ENCODE assay signal across 8 mouse cellular contexts in genomic region chr2:127208452-127208769, GRCm38 (mm10). TPM values are rescaled to one million over a fixed set of nuclear protein-coding genes. Genes with fewer than 3 reads are reported as not detected.
A peak's percentile ranks its signal among the peaks of the same experiment; 100 is the strongest.
DNase-seq lines count a peak whose midpoint lies in the region; ATAC-seq and TF ChIP-seq lines count a peak whose summit lies in the region.

No protein-coding gene starts in this region.

- H3K9ac ChIP-seq in heart, embryonic 13.5 days = peak overlapping the region; percentile 93
- H3K9ac ChIP-seq in ES-Bruce4 (ENCODE audit: low read depth, poor library complexity, severe bottlenecking) = peak overlapping the region; percentile 83
- H3K9ac ChIP-seq in forebrain, embryonic 15.5 days (replicated peaks) = peak overlapping the region; percentile 73
- H3K9ac ChIP-seq in liver, embryonic 16.5 days (ENCODE audit: low read depth, low read length) = peak overlapping the region; percentile 90

- DNase-seq in heart, postnatal 4 days = no peak
- DNase-seq in Muller cell, postnatal 12 days (ENCODE audit: inconsistent ontology term) = no peak
- DNase-seq in B cell, adult 2 months = no peak
- no peak for DNase-seq in ovary, postnatal 14 days (ENCODE audit: low spot score)

- TF ChIP-seq EP300 in ES-Bruce4 (IDR thresholded peaks at IDR 0.05; ENCODE audit: insufficient read depth, low read depth, low read length) = no peak

- H3K9me3 ChIP-seq in heart, embryonic 13.5 days = no peaks in the 10 kb centered on the region
- H3K9me3 ChIP-seq in ES-Bruce4 (replicated peaks; ENCODE audit: control insufficient read depth, insufficient read depth, low read length, poor library complexity, severe bottlenecking) = no peaks in the 10 kb centered on the region
- no peaks in the 10 kb centered on the region for H3K9me3 ChIP-seq in forebrain, embryonic 15.5 days
- no peaks in the 10 kb centered on the region for H3K9me3 ChIP-seq in liver, embryonic 16.5 days (replicated peaks; ENCODE audit: control insufficient read depth, low read length)

- TF ChIP-seq POLR2A in ES-Bruce4 (IDR thresholded peaks at IDR 0.05; ENCODE audit: insufficient read depth, low read length) = no peak

- 0% methylated on average over 17 of the region's 17 CpGs for WGBS in heart, embryonic 13.5 days
- WGBS in forebrain, embryonic 15.5 days = under 1% methylated on average over 17 of the region's 17 CpGs
- WGBS in liver, embryonic 16.5 days (ENCODE audit: insufficient replicate concordance) = under 1% methylated on average over 17 of the region's 17 CpGs

- H3K36me3 ChIP-seq in heart, embryonic 13.5 days = peaks cover 37% of the 10 kb centered on the region
- H3K36me3 ChIP-seq in ES-Bruce4 (ENCODE audit: control insufficient read depth, insufficient read depth, low read length, poor library complexity, severe bottlenecking) = peaks cover 29% of the 10 kb centered on the region
- H3K36me3 ChIP-seq in forebrain, embryonic 15.5 days = peaks cover 31% of the 10 kb centered on the region
- peaks cover 18% of the 10 kb centered on the region for H3K36me3 ChIP-seq in liver, embryonic 16.5 days (ENCODE audit: control insufficient read depth, insufficient read depth)

- peaks cover 20% of the 10 kb centered on the region for H3K4me1 ChIP-seq in heart, embryonic 13.5 days
- no peaks in the 10 kb centered on the region for H3K4me1 ChIP-seq in ES-Bruce4 (ENCODE audit: control insufficient read depth, insufficient read depth, low read length)
- peaks cover 17% of the 10 kb centered on the region for H3K4me1 ChIP-seq in forebrain, embryonic 15.5 days
- peaks cover 14% of the 10 kb centered on the region for H3K4me1 ChIP-seq in liver, embryonic 16.5 days (ENCODE audit: control insufficient read depth, low read depth, low read length)

- peak overlapping the region; percentile 95 for H3K4me3 ChIP-seq in heart, embryonic 13.5 days
- H3K4me3 ChIP-seq in ES-Bruce4 (ENCODE audit: low read depth, low read length) = peak overlapping the region; percentile 78
- H3K4me3 ChIP-seq in forebrain, embryonic 15.5 days = peak overlapping the region; percentile 70
- peak overlapping the region; percentile 90 for H3K4me3 ChIP-seq in liver, embryonic 16.5 days (ENCODE audit: low read depth, low read length)

- peak overlapping the region; percentile 72 for H3K27ac ChIP-seq in heart, embryonic 13.5 days (replicated peaks)
- H3K27ac ChIP-seq in ES-Bruce4 (ENCODE audit: insufficient read depth, low read length) = peak overlapping the region; percentile 12; the same call in 1 of the 2 replicates
- peak overlapping the region; percentile 61; the same call in 1 of the 2 replicates for H3K27ac ChIP-seq in forebrain, embryonic 15.5 days (replicated peaks)
- peak overlapping the region; percentile 84 for H3K27ac ChIP-seq in liver, embryonic 16.5 days (ENCODE audit: low read length)

- H3K4me2 ChIP-seq in heart, embryonic 13.5 days = peak overlapping the region; percentile 91
- peak overlapping the region; percentile 65 for H3K4me2 ChIP-seq in forebrain, embryonic 15.5 days (replicated peaks)
- peak overlapping the region; percentile 85 for H3K4me2 ChIP-seq in liver, embryonic 16.5 days (ENCODE audit: low read depth, low read length)

- no peak for TF ChIP-seq CTCF in ES-Bruce4 (IDR thresholded peaks at IDR 0.05; ENCODE audit: low read depth, low read length)

- ATAC-seq in heart, embryonic 13.5 days (ENCODE audit: extremely low read depth, insufficient number of reproducible peaks, low FRiP score, low TSS enrichment) = no peak
- no peak for ATAC-seq in forebrain, embryonic 15.5 days (replicated peaks)
- no peak for ATAC-seq in liver, embryonic 16.5 days (ENCODE audit: low read depth)

- H3K27me3 ChIP-seq in heart, embryonic 13.5 days (replicated peaks) = no peaks in the 10 kb centered on the region
- H3K27me3 ChIP-seq in ES-Bruce4 (ENCODE audit: control insufficient read depth, insufficient read depth, low read length, poor library complexity, severe bottlenecking) = no peaks in the 10 kb centered on the region
- H3K27me3 ChIP-seq in forebrain, embryonic 15.5 days = no peaks in the 10 kb centered on the region
- no peaks in the 10 kb centered on the region for H3K27me3 ChIP-seq in liver, embryonic 16.5 days (ENCODE audit: control insufficient read depth, insufficient read depth, low read depth, low read length)

RNA-seq across cellular contexts. Expression of gene Snrnp200, which starts 0.2 kb away (rescaled TPM):
- polyA plus RNA-seq in heart, embryonic 13.5 days (2015; fragmentation: Nextera tagmentation; extraction: Ambion mirVana) = 35.2 and 38.0 TPM in 2 replicates
- 10 to 100 TPM; 72.0 to 73.4 TPM for total RNA-seq in heart, postnatal 4 days (2021)
- 137 and 143 TPM in 2 replicates for polyA plus RNA-seq in ES-Bruce4 (2011; ENCODE audit: insufficient read depth, insufficient read length, low read depth, missing spikeins)
- polyA plus RNA-seq in forebrain, embryonic 15.5 days (2015; fragmentation: Nextera tagmentation; extraction: Ambion mirVana) = 57.0 and 59.8 TPM in 2 replicates
- 23.3 and 28.2 TPM in 2 replicates for polyA plus RNA-seq in liver, embryonic 16.5 days (2015; fragmentation: Nextera tagmentation; extraction: Ambion mirVana)

RNA-seq across cellular contexts. Expression of gene 1810024B03Rik, which starts 0.3 kb away (rescaled TPM):
- polyA plus RNA-seq in heart, embryonic 13.5 days (2015; fragmentation: Nextera tagmentation; extraction: Ambion mirVana) = 1.1 and 1.4 TPM in 2 replicates
- total RNA-seq in heart, postnatal 4 days (2021) = under 1 TPM; 0.45 to 0.50 TPM
- polyA plus RNA-seq in ES-Bruce4 (2011; ENCODE audit: insufficient read depth, insufficient read length, low read depth, missing spikeins) = 1.9 and 2.4 TPM in 2 replicates
- polyA plus RNA-seq in forebrain, embryonic 15.5 days (2015; fragmentation: Nextera tagmentation; extraction: Ambion mirVana) = 1.3 and 1.7 TPM in 2 replicates
- 0.68 and 0.70 TPM in 2 replicates for polyA plus RNA-seq in liver, embryonic 16.5 days (2015; fragmentation: Nextera tagmentation; extraction: Ambion mirVana)

RNA-seq across cellular contexts. Expression of gene Ciao1, which starts 39.2 kb away (rescaled TPM):
- polyA plus RNA-seq in heart, embryonic 13.5 days (2015; fragmentation: Nextera tagmentation; extraction: Ambion mirVana) = 48.4 and 55.5 TPM in 2 replicates
- 10 to 100 TPM; 48.9 to 49.4 TPM for total RNA-seq in heart, postnatal 4 days (2021)
- polyA plus RNA-seq in ES-Bruce4 (2011; ENCODE audit: insufficient read depth, insufficient read length, low read depth, missing spikeins) = 43.7 and 53.8 TPM in 2 replicates
- 67.6 and 70.0 TPM in 2 replicates for polyA plus RNA-seq in forebrain, embryonic 15.5 days (2015; fragmentation: Nextera tagmentation; extraction: Ambion mirVana)
- 34.7 and 39.8 TPM in 2 replicates for polyA plus RNA-seq in liver, embryonic 16.5 days (2015; fragmentation: Nextera tagmentation; extraction: Ambion mirVana)

RNA-seq across cellular contexts. Expression of gene Tmem127, which starts 39.3 kb away (rescaled TPM):
- 19.7 and 21.6 TPM in 2 replicates for polyA plus RNA-seq in heart, embryonic 13.5 days (2015; fragmentation: Nextera tagmentation; extraction: Ambion mirVana)
- 10 to 100 TPM; 35.9 to 36.0 TPM for total RNA-seq in heart, postnatal 4 days (2021)
- polyA plus RNA-seq in ES-Bruce4 (2011; ENCODE audit: insufficient read depth, insufficient read length, low read depth, missing spikeins) = 21.7 and 22.3 TPM in 2 replicates
- 46.4 and 51.0 TPM in 2 replicates for polyA plus RNA-seq in forebrain, embryonic 15.5 days (2015; fragmentation: Nextera tagmentation; extraction: Ambion mirVana)
- polyA plus RNA-seq in liver, embryonic 16.5 days (2015; fragmentation: Nextera tagmentation; extraction: Ambion mirVana) = 10.3 and 10.7 TPM in 2 replicates

Comparison
In these comparisons a context has a peak if more than half of its experiments do, and no peak if none do; other contexts are left out.
1. H3K27ac ChIP-seq: peak in every context shown above with its lines; median percentile 84 in liver, embryonic 16.5 days; 72 in heart, embryonic 13.5 days; 61 in forebrain, embryonic 15.5 days; 12 in ES-Bruce4.